Mouse (Mus musculus) heart, adult 2 months (tissue): ENCODE results near the gene Btg4.

ENCODE experiments used
- CTCF ChIP-seq: fragments of 200-600 bp; IDR thresholded peaks from 2 replicates; pipeline ENCODE4 v1.8.1; 2022; ENCODE audit warnings: antibody characterized with exemption, mild to moderate bottlenecking, moderate library complexity
- EP300 ChIP-seq: fragments of 200-500 bp; IDR thresholded peaks from 2 replicates; pipeline ENCODE4 v1.6.1; 2011; ENCODE audit warnings: low read depth, low read length, control low read depth; ENCODE audit not compliant: insufficient read depth
- POLR2A ChIP-seq: fragments of 200-500 bp; IDR thresholded peaks from 2 replicates; pipeline ENCODE4 v1.6.1; 2011; ENCODE audit warnings: mild to moderate bottlenecking, low read depth, low read length, control low read depth; ENCODE audit not compliant: insufficient read depth

GRCm38 (mm10) chr9:51020351-51020750, 40.4 kb upstream of the Btg4 start:
- no peak for TF ChIP-seq POLR2A
- TF ChIP-seq CTCF, result no peak
- no peak for TF ChIP-seq EP300
